Mouse (Mus musculus) ES-E14 (cell line): ENCODE measurements around the gene Krcc1.

ENCODE experiments used
- HCFC1 ChIP-seq: IDR thresholded peaks from 2 replicates; pipeline ENCODE4 v1.6.1; 2012; ENCODE audit warnings: low read length, inconsistent platforms, borderline replicate concordance; ENCODE audit not compliant: insufficient read depth
- ZNF384 ChIP-seq: IDR thresholded peaks from 2 replicates; pipeline ENCODE4 v1.6.1; 2012; ENCODE audit warnings: low read depth, low read length, inconsistent platforms

GRCm38 (mm10) chr6:71261060-71261459, 10.4 kb upstream of the Krcc1 start:
- TF ChIP-seq ZNF384 (no peak), HCFC1 (no peak)
